Mouse (Mus musculus) olfactory bulb, adult 2 months (tissue): ENCODE measurements around the gene Btbd3.

Source experiments
- CTCF ChIP-seq: fragments of 200-500 bp; IDR thresholded peaks from 2 replicates; pipeline ENCODE4 v1.5.1; 2012; ENCODE audit warnings: low read depth, mild to moderate bottlenecking, low read length, moderate library complexity; ENCODE audit not compliant: insufficient read depth
- POLR2A ChIP-seq: fragments of 200-500 bp; IDR thresholded peaks from 2 replicates; pipeline ENCODE4 v1.6.1; 2012; ENCODE audit warnings: mild to moderate bottlenecking, low read depth, low read length, moderate library complexity; ENCODE audit not compliant: insufficient read depth

GRCm38 (mm10) chr2:138281550-138282201 is 25.3 kb downstream of the Btbd3 start:
- TF ChIP-seq CTCF (no peak), POLR2A (no peak)
